Comparison of ENCODE assay signal across 24 mouse cellular contexts in the genomic region with DNA sequence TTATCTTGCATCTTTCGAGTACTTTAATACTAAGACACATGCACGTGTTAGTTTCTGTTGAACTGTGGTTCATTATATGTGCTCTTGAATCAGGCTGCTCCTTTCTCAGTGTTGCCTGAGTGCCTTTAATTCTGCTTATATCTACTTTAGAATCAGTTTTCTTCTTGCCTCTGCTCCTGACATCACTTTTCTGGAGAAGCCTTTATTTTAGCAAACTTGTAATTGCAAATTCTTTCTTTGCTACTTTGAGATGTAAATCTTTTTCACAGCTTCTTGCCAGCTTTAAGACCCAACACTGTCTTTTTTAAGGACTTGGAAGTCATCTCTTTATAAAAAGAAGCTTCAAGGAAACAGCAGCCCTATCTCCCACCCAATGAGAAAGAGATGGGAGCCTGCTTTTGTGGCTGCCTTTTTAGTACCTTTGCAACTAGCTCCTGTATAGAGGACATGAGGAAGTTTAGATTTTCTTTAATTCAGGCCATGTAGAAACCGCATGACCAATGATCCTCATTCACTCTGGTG.
DNase-seq lines count a peak whose midpoint lies in the region; ATAC-seq and TF ChIP-seq lines count a peak whose summit lies in the region.
"Had no signal": no experiment of that assay in that cellular context is flagged by ENCODE, and none has a peak within 500 bp of the region (broad histone marks: within the 10 kb centered on the region; RNA-seq: fewer than 3 reads in every experiment).

No protein-coding gene starts in this region.

- no peak for TF ChIP-seq CTCF in forebrain, postnatal 0 days (IDR thresholded peaks at IDR 0.05; ENCODE audit: low read depth)

- no peaks in the 10 kb centered on the region for H3K27me3 ChIP-seq in forebrain, postnatal 0 days (ENCODE audit: insufficient read depth, low read length)
- no peaks in the 10 kb centered on the region for H3K27me3 ChIP-seq in forebrain, embryonic 10.5 days (ENCODE audit: poor library complexity, severe bottlenecking)
- H3K27me3 ChIP-seq: CH12.LX; embryonic facial prominence, embryonic 12.5 days; forebrain, embryonic 12.5 days; Patski had no signal

- 74% methylated on average over 3 of the region's 3 CpGs for WGBS in forebrain, postnatal 0 days
- 76% methylated on average over 3 of the region's 3 CpGs for whole genome bisulfite sequencing in forebrain, embryonic 10.5 days

- no peak for DNase-seq in forebrain, postnatal 0 days
- no peak for DNase-seq in forebrain, embryonic 10.5 days (ENCODE audit: extremely low spot score, low spot score)
- DNase-seq in left cerebral cortex, adult 11 months (ENCODE audit: low spot score), result peak; percentile 0
- DNase-seq in left cerebral cortex, adult 18-20 months (ENCODE audit: low spot score in 2 of 2), result no peak
- no peak for DNase-seq in retina, embryonic 14.5 days (ENCODE audit: low spot score)
- DNase-seq: adrenal gland, adult 8-10 months; adrenal gland, postnatal 14 days; adrenal gland, postnatal 36 days; B cell, adult 2 months; cerebellum, adult 11 months; cerebellum, adult 18-20 months; cerebellum, adult 8-10 months; cerebellum, adult 9-11 months; cerebellum, postnatal 14 days had no signal

- no peak overlapping the region for H3K4me2 ChIP-seq in forebrain, postnatal 0 days (ENCODE audit: low read depth)
- H3K4me2 ChIP-seq: embryonic facial prominence, embryonic 12.5 days; forebrain, embryonic 12.5 days had no signal

- no peak overlapping the region for H3K4me3 ChIP-seq in forebrain, postnatal 0 days (ENCODE audit: low read depth, low read length)
- no peak overlapping the region for H3K4me3 ChIP-seq in forebrain, embryonic 10.5 days
- H3K4me3 ChIP-seq: embryonic facial prominence, embryonic 10.5 days; embryonic facial prominence, embryonic 12.5 days; forebrain, embryonic 12.5 days had no signal

- peak; percentile 32; the same call in 1 of the 2 replicates for ATAC-seq in forebrain, postnatal 0 days
- ATAC-seq: activated CD4-positive, CD25-positive, alpha-beta regulatory T cell, adult 4 months; CD4-positive, CD25-positive, alpha-beta regulatory T cell, adult 4 months; forebrain, embryonic 14.5 days; forebrain, embryonic 16.5 days; Patski had no signal

- no peak overlapping the region for H3K27ac ChIP-seq in forebrain, postnatal 0 days (ENCODE audit: low read depth, low read length)
- no peak overlapping the region for H3K27ac ChIP-seq in forebrain, embryonic 10.5 days
- H3K27ac ChIP-seq: embryonic facial prominence, embryonic 10.5 days; embryonic facial prominence, embryonic 12.5 days; forebrain, embryonic 12.5 days had no signal

- no peaks in the 10 kb centered on the region for H3K9me3 ChIP-seq in forebrain, postnatal 0 days (ENCODE audit: low read length)
- H3K9me3 ChIP-seq in forebrain, embryonic 10.5 days, result no peaks in the 10 kb centered on the region
- H3K9me3 ChIP-seq: embryonic facial prominence, embryonic 10.5 days; embryonic facial prominence, embryonic 12.5 days; forebrain, embryonic 12.5 days; G1E had no signal

- H3K4me1 ChIP-seq in forebrain, postnatal 0 days (ENCODE audit: insufficient read depth), result no peaks in the 10 kb centered on the region
- no peaks in the 10 kb centered on the region for H3K4me1 ChIP-seq in forebrain, embryonic 10.5 days
- H3K4me1 ChIP-seq: embryonic facial prominence, embryonic 10.5 days; embryonic facial prominence, embryonic 12.5 days; forebrain, embryonic 12.5 days had no signal

- H3K36me3 ChIP-seq in forebrain, postnatal 0 days (ENCODE audit: insufficient read depth), result no peaks in the 10 kb centered on the region
- H3K36me3 ChIP-seq in forebrain, embryonic 10.5 days (replicated peaks), result no peaks in the 10 kb centered on the region
- H3K36me3 ChIP-seq: embryonic facial prominence, embryonic 10.5 days; embryonic facial prominence, embryonic 12.5 days; forebrain, embryonic 12.5 days; G1E had no signal

- no peak overlapping the region for H3K9ac ChIP-seq in forebrain, postnatal 0 days
- H3K9ac ChIP-seq: embryonic facial prominence, embryonic 12.5 days; forebrain, embryonic 12.5 days had no signal
